Mouse (Mus musculus) intestine, embryonic 16.5 days (tissue): Measurements from ENCODE around the gene Slc25a47. TPM values are rescaled to one million over a fixed set of nuclear protein-coding genes. Genes with fewer than 3 reads are reported as not detected.
"Not testable (repeated sequence)": the region's sequence is repeated elsewhere in the genome, so short reads cannot be mapped to it uniquely, and the experiment has no call there.

Source experiments
- ATAC-seq: fragments of 200-750 bp; cut with Nextera tagmentation; 2 replicates; pipeline ENCODE4 v1.8.0; 2017; ENCODE audit warnings: moderate TSS enrichment, moderate library complexity
- H3K27ac ChIP-seq: fragments of 300-500 bp; sonication (generic); 2 replicates; pipeline ENCODE4 v1.5.1; 2014; ENCODE audit warnings: mild to moderate bottlenecking, low read length
- H3K27me3 ChIP-seq: fragments of 300-500 bp; sonication (generic); replicated peaks from 2 replicates; pipeline ENCODE4 v1.6.1; 2014; ENCODE audit warnings: low read length, control low read depth, mixed read lengths; ENCODE audit not compliant: control insufficient read depth, insufficient read depth
- H3K36me3 ChIP-seq: fragments of 300-500 bp; sonication (generic); 2 replicates; pipeline ENCODE4 v1.6.1; 2014; ENCODE audit warnings: low read length, control low read depth; ENCODE audit not compliant: control insufficient read depth, insufficient read depth
- H3K4me1 ChIP-seq: fragments of 300-500 bp; sonication (generic); 2 replicates; pipeline ENCODE4 v1.6.1; 2014; ENCODE audit warnings: low read length, control low read depth, mixed read lengths; ENCODE audit not compliant: control insufficient read depth, insufficient read depth
- H3K4me2 ChIP-seq: fragments of 300-500 bp; sonication (generic); 2 replicates; pipeline ENCODE4 v1.6.1; 2014; ENCODE audit warnings: low read depth, low read length, control low read depth
- H3K4me3 ChIP-seq: fragments of 300-500 bp; sonication (generic); 2 replicates; pipeline ENCODE4 v1.5.1; 2014; ENCODE audit warnings: mild to moderate bottlenecking, low read length
- H3K9ac ChIP-seq: fragments of 300-500 bp; sonication (generic); 2 replicates; pipeline ENCODE4 v1.6.1; 2014; ENCODE audit warnings: low read depth, low read length
- H3K9me3 ChIP-seq: fragments of 300-500 bp; sonication (generic); 2 replicates; pipeline ENCODE4 v1.6.1; 2016; ENCODE audit warnings: low read length, control low read depth; ENCODE audit not compliant: control insufficient read depth
- WGBS: fragments of 180-500 bp; shearing (Covaris S2); extraction: QIAGEN DNeasy Blood & Tissue Kit; methylation state at CpG from one replicate; pipeline ENCODE4 v1.1.7; 2014; 5-methylcytosine and 5-hydroxymethylcytosine counted together
- polyA plus RNA-seq: library from polyadenylated mRNA; unstranded; fragments of >200 nt; fragmentation: Nextera tagmentation; extraction: Ambion mirVana; gene quantifications from 2 replicates; pipeline ENCODE4 v1.2.1, GENCODE M21; 2015

The Slc25a47 gene
- polyA plus RNA-seq, 1 experiment from 2014 or later = 9.1 TPM

GRCm38 (mm10) chr12:108833408-108833807 lies 2.4 kb upstream of the Slc25a47 start:
- H3K27ac ChIP-seq = no peak overlapping the region

DNA sequence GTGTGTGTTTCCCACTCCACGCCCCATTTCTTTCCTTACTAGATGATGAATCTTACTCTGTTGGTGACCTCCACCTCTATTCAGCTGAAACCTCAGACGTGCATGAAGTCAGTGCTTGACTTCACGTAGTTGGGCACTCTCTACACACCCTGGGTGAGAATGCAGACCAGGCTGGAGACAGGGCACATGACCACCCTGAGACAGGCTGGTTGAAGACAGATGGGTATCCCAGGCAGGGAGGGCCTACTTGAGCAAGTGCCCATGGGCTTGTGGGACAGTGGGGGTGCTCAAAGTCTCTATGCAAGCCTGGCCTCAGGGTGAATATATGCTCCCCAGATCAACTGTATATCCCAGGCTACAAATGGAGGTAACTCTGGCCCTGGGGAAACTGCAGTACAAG lies 1.5 kb upstream of the Slc25a47 start:
- Histone ChIP-seq H3K36me3 (no peaks in the 10 kb centered on the region), H3K9ac (no peak overlapping the region), H3K4me2 (no peak overlapping the region), H3K4me3 (no peak overlapping the region), H3K4me1 (peaks cover 31% of the 10 kb centered on the region), H3K27ac (no peak overlapping the region), H3K9me3 (no peaks in the 10 kb centered on the region), H3K27me3 (no peaks in the 10 kb centered on the region)
- no peak for ATAC-seq
- WGBS = 87% methylated on average over 3 of the region's 3 CpGs

More at GRCm38 (mm10) chr12:108833408-108833807, 2.4 kb upstream of the Slc25a47 start:
- Histone ChIP-seq H3K9ac (no peak overlapping the region), H3K27me3 (no peaks in the 10 kb centered on the region), H3K36me3 (no peaks in the 10 kb centered on the region), H3K4me2 (no peak overlapping the region), H3K4me1 (peaks cover 31% of the 10 kb centered on the region), H3K4me3 (no peak overlapping the region), H3K9me3 (no peaks in the 10 kb centered on the region)
- 85% methylated on average over 3 of the region's 3 CpGs for WGBS
- ATAC-seq = no peak

GRCm38 (mm10) chr12:108834786-108835185 lies 1.1 kb upstream of the Slc25a47 start:
- WGBS = 34% methylated on average over 5 of the region's 5 CpGs
- Histone ChIP-seq H3K36me3 (no peaks in the 10 kb centered on the region), H3K4me2 (peak overlapping the region; percentile 94), H3K9me3 (no peaks in the 10 kb centered on the region), H3K9ac (peak overlapping the region; percentile 79), H3K4me3 (peak overlapping the region; percentile 68), H3K27me3 (no peaks in the 10 kb centered on the region), H3K27ac (no peak overlapping the region), H3K4me1 (peaks cover 31% of the 10 kb centered on the region)
- no peak for ATAC-seq

- Histone ChIP-seq H3K4me3 (peak overlapping the region; percentile 68), H3K36me3 (no peaks in the 10 kb centered on the region), H3K9ac (peak overlapping the region; percentile 79), H3K4me1 (peaks cover 31% of the 10 kb centered on the region), H3K9me3 (no peaks in the 10 kb centered on the region), H3K27ac (no peak overlapping the region; the same call in 1 of the 2 replicates), H3K27me3 (no peaks in the 10 kb centered on the region), H3K4me2 (peak overlapping the region; percentile 94)
- peak; percentile 21 for ATAC-seq
- WGBS = 2% methylated on average over 51 of the region's 51 CpGs
These were observed 522 bp upstream of the Slc25a47 start for GRCm38 (mm10) chr12:108835208-108835839.

GRCm38 (mm10) chr12:108836722-108837121 lies 876 bp downstream of the Slc25a47 start:
- Histone ChIP-seq H3K9me3 (no peaks in the 10 kb centered on the region), H3K27me3 (no peaks in the 10 kb centered on the region), H3K4me1 (peaks cover 30% of the 10 kb centered on the region), H3K36me3 (no peaks in the 10 kb centered on the region), H3K9ac (peak overlapping the region; percentile 79), H3K27ac (peak overlapping the region; percentile 81), H3K4me2 (peak overlapping the region; percentile 94), H3K4me3 (peak overlapping the region; percentile 68)
- WGBS = 34% methylated on average over 7 of the region's 7 CpGs
- ATAC-seq = no peak

GRCm38 (mm10) chr12:108841181-108841580 lies 5.3 kb downstream of the Slc25a47 start:
- WGBS = 86% methylated on average over 6 of the region's 6 CpGs
- Histone ChIP-seq H3K27me3 (no peaks in the 10 kb centered on the region), H3K4me2 (no peak overlapping the region), H3K27ac (no peak overlapping the region), H3K4me1 (peaks cover 18% of the 10 kb centered on the region), H3K9me3 (no peaks in the 10 kb centered on the region), H3K4me3 (no peak overlapping the region), H3K36me3 (peaks cover 14% of the 10 kb centered on the region), H3K9ac (no peak overlapping the region)
- no peak for ATAC-seq

DNA sequence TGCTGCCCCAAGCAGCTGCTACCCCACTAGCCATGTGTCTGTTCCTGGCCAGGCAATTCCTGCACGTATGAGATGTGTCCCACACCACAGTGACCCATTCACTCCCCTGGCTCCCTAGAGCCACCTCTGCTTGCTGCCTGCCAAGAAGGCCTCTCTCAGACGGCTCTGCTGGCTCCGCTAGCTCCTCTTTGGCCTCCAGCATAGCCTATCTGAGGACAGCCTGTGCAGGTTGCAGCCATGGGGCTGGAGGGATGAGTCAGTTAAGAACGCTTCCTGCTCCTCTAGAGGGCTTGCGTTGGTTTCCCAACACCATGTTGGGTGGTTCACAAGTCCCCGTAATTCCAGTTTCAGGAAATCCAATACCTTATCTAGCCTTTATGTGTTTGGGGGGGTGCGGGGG lies 6.8 kb downstream of the Slc25a47 start:
- ATAC-seq = no peak
- Histone ChIP-seq H3K4me2 (no peak overlapping the region), H3K9me3 (no peaks in the 10 kb centered on the region), H3K36me3 (peaks cover 14% of the 10 kb centered on the region), H3K9ac (no peak overlapping the region), H3K27me3 (no peaks in the 10 kb centered on the region), H3K27ac (no peak overlapping the region), H3K4me1 (peaks cover 7% of the 10 kb centered on the region), H3K4me3 (no peak overlapping the region)
- WGBS = 84% methylated on average over 7 of the region's 7 CpGs

- not testable (repeated sequence) for H3K4me3 ChIP-seq, H3K4me1 ChIP-seq, H3K9ac ChIP-seq, H3K27ac ChIP-seq, H3K9me3 ChIP-seq, H3K27me3 ChIP-seq, H3K36me3 ChIP-seq, H3K4me2 ChIP-seq, ATAC-seq
- 92% methylated on average over 3 of the region's 3 CpGs for WGBS
These were observed 12.2 kb downstream of the Slc25a47 start for GRCm38 (mm10) chr12:108848033-108848432.

DNA sequence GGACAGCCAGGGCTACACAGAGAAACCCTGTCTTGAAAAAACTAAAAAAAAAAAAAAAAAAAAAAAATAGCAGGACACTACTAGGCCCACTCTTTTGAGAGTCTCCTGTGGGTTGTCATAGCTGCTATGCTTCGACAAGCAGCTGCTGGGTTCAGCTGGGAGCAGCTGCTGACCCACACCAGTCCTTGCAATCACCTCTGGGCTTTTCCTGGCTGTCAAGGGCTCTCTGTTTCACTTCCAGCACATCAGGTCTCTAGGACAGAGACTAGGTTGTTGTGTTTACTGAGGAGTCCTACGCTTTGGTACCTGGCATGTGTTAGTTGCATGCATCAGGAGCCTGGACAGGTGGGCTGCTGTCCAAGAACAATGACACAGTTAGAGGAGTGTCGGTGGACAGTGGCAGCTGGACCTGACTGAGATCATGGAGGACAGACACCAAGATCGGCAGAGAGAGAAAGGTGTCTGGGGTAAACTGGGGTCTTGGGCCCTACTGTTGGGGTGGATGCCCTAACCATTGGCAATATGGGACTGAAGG lies 13.7 kb downstream of the Slc25a47 start:
- Histone ChIP-seq H3K36me3 (no peaks in the 10 kb centered on the region), H3K4me1 (no peaks in the 10 kb centered on the region), H3K4me3 (no peak overlapping the region), H3K9ac (no peak overlapping the region), H3K27ac (no peak overlapping the region), H3K4me2 (no peak overlapping the region), H3K27me3 (no peaks in the 10 kb centered on the region), H3K9me3 (no peaks in the 10 kb centered on the region)
- 78% methylated on average over 4 of the region's 4 CpGs for WGBS
- ATAC-seq = no peak
